Mouse (Mus musculus): ENCODE data around the gene Chpf2. TPM values are rescaled to one million over a fixed set of nuclear protein-coding genes. Genes with fewer than 3 reads are reported as not detected.

The Chpf2 gene
- polyA plus RNA-seq, 1 experiment, result 31.5 TPM

GRCm38 (mm10) chr5:24597901-24598569, 11.5 kb downstream of the Chpf2 start:
- Histone ChIP-seq H3K4me3 (ENCODE audit: insufficient read depth, low read length) (no peak overlapping the region), H3K27ac (ENCODE audit: insufficient read depth, low read depth, low read length) (no peak overlapping the region), H3K4me1 (ENCODE audit: control insufficient read depth, insufficient read depth, low read length) (peaks cover 10% of the 10 kb centered on the region)
- TF ChIP-seq CTCF (IDR thresholded peaks at IDR 0.05; ENCODE audit: low read depth, low read length), result no peak
- TF ChIP-seq POLR2A (IDR thresholded peaks at IDR 0.05; ENCODE audit: borderline replicate concordance, low read depth, low read length), result no peak

DNA sequence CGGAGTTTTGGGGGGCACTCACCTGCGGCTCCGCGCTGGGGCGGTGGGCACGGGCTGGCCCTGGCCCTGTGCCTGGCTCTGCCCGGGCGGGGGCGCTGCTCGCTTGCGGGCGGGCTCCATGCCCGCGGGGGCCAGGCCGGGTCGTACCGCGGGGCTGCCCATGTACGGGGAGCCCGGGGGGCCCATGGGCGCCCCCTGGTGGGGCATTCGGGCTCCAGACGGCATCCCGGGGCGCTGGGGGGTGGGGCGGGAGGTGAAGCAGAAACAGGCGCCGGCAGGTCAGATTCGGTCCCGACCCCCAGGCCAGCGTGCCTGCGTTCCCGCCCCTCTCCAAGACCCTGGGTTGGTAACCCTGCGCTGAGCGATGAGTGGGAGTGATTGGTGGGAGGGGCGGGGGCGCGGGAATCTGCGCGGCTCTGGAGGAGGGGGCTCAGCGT, 12.0 kb downstream of the Chpf2 start:
- TF ChIP-seq CTCF (IDR thresholded peaks at IDR 0.05; ENCODE audit: low read depth, low read length) (peak; percentile 29), POLR2A (IDR thresholded peaks at IDR 0.05; ENCODE audit: borderline replicate concordance, low read depth, low read length) (no peak)
- no peak overlapping the region for H3K27ac ChIP-seq (ENCODE audit: insufficient read depth, low read depth, low read length)
- peaks cover 10% of the 10 kb centered on the region for H3K4me1 ChIP-seq (ENCODE audit: control insufficient read depth, insufficient read depth, low read length)
- H3K4me3 ChIP-seq (ENCODE audit: insufficient read depth, low read length), result no peak overlapping the region

- H3K27ac ChIP-seq (ENCODE audit: insufficient read depth, low read depth, low read length), result no peak overlapping the region
- TF ChIP-seq CTCF (IDR thresholded peaks at IDR 0.05; ENCODE audit: low read depth, low read length), result no peak
- no peak for TF ChIP-seq POLR2A (IDR thresholded peaks at IDR 0.05; ENCODE audit: borderline replicate concordance, low read depth, low read length)
- no peak overlapping the region for H3K4me3 ChIP-seq (ENCODE audit: insufficient read depth, low read length)
- peaks cover 10% of the 10 kb centered on the region for H3K4me1 ChIP-seq (ENCODE audit: control insufficient read depth, insufficient read depth, low read length)
Observed at GRCm38 (mm10) chr5:24599137-24599536, 12.6 kb downstream of the Chpf2 start.

DNA sequence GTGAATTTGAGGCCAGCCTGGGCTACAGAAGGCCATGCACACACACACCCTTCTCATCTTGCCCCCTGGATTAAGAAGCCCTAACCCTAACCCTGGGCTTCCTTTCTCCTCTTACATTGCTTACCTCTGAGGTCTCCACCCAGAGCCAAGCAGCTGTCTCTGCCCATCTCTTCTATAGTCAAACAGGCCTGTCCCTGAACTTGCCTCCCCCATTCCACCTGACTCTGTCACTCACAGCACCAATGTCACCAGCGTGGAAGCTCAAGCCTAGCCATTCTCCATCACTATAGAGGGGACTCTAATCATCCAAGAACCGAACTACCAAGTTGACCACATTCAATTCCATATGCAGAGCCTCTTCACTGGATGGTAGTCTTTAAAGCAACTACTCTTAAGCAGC, 13.7 kb downstream of the Chpf2 start:
- Histone ChIP-seq H3K27ac (ENCODE audit: insufficient read depth, low read depth, low read length) (no peak overlapping the region), H3K4me1 (ENCODE audit: control insufficient read depth, insufficient read depth, low read length) (peaks cover 10% of the 10 kb centered on the region), H3K4me3 (ENCODE audit: insufficient read depth, low read length) (no peak overlapping the region)
- no peak for TF ChIP-seq CTCF (IDR thresholded peaks at IDR 0.05; ENCODE audit: low read depth, low read length)
- TF ChIP-seq POLR2A (IDR thresholded peaks at IDR 0.05; ENCODE audit: borderline replicate concordance, low read depth, low read length), result no peak

- H3K4me1 ChIP-seq (ENCODE audit: control insufficient read depth, insufficient read depth, low read length), result peaks cover 8% of the 10 kb centered on the region
- no peak overlapping the region for H3K27ac ChIP-seq (ENCODE audit: insufficient read depth, low read depth, low read length)
- H3K4me3 ChIP-seq (ENCODE audit: insufficient read depth, low read length), result peak overlapping the region; percentile 41
- TF ChIP-seq POLR2A (IDR thresholded peaks at IDR 0.05; ENCODE audit: borderline replicate concordance, low read depth, low read length) (no peak), CTCF (IDR thresholded peaks at IDR 0.05; ENCODE audit: low read depth, low read length) (no peak)
Observed at GRCm38 (mm10) chr5:24601071-24601835, 14.7 kb downstream of the Chpf2 start.

- H3K4me3 ChIP-seq (ENCODE audit: insufficient read depth, low read length), result peak overlapping the region; percentile 41
- no peak overlapping the region for H3K27ac ChIP-seq (ENCODE audit: insufficient read depth, low read depth, low read length)
- H3K4me1 ChIP-seq (ENCODE audit: control insufficient read depth, insufficient read depth, low read length), result peaks cover 2% of the 10 kb centered on the region; the same call in 1 of the 2 replicates
- TF ChIP-seq CTCF (IDR thresholded peaks at IDR 0.05; ENCODE audit: low read depth, low read length) (no peak), POLR2A (IDR thresholded peaks at IDR 0.05; ENCODE audit: borderline replicate concordance, low read depth, low read length) (no peak)
Observed at GRCm38 (mm10) chr5:24601911-24602750, 15.6 kb downstream of the Chpf2 start.

DNA sequence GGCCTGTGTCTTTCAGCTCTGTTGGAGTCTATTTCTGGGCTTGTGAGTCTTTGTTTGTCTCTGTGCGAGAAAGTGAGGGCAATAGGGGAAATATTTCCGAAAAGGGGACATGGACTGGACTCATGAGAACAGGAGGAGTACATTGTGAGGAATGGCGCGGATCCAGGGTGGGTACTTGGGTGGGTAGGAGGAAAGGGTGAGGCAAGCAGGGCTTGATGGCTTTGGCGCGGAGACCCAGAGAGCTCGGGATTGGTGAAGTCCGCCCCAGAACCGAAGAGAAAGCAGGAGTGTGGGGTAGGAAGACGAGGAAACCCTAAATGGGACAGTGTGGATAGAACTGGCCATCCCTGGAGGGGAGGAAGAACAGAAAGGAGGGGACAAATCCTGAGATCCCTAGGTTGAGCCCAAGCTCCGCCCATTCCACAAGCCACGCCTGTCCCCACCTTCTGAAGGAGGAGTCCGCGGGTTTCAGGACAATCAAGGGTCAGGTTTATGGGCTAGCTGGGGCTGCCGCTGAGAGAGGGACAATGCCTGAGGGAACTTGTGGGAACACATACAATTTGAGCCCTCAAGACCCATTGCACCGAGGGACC, 16.3 kb downstream of the Chpf2 start:
- peak overlapping the region; percentile 41 for H3K4me3 ChIP-seq (ENCODE audit: insufficient read depth, low read length)
- no peak for TF ChIP-seq POLR2A (IDR thresholded peaks at IDR 0.05; ENCODE audit: borderline replicate concordance, low read depth, low read length)
- TF ChIP-seq CTCF (IDR thresholded peaks at IDR 0.05; ENCODE audit: low read depth, low read length), result no peak
- no peak overlapping the region for H3K27ac ChIP-seq (ENCODE audit: insufficient read depth, low read depth, low read length)
- no peaks in the 10 kb centered on the region for H3K4me1 ChIP-seq (ENCODE audit: control insufficient read depth, insufficient read depth, low read length)

DNA sequence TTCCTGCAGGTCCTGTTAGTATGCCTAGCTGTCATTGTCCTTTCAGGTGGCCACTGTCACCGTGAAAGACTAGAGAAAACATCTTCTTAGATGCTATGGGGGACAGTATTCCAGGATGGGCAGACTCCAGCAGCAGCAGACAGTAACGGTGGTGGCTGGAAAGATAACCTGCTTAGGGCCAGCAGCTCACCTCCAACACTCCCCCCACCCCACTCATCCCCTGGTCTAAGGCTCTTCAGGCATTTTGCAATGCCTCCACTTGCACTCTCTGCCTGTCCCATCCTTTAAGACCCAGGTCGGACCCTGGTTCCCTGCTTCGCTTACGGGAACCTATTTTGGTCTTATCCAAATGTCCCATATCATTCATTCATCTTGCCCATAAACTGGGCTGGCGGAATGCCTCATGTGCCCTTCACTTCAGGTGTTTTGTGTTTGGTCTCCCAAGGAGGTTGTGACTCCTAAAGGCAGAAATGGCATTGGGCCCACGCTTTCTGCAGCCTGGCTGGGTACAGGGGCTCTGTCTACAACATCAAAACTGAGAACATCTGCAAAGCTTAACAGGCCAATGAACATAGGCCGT, 17.0 kb downstream of the Chpf2 start:
- Histone ChIP-seq H3K27ac (ENCODE audit: insufficient read depth, low read depth, low read length) (no peak overlapping the region), H3K4me1 (ENCODE audit: control insufficient read depth, insufficient read depth, low read length) (no peaks in the 10 kb centered on the region), H3K4me3 (ENCODE audit: insufficient read depth, low read length) (no peak overlapping the region)
- TF ChIP-seq POLR2A (IDR thresholded peaks at IDR 0.05; ENCODE audit: borderline replicate concordance, low read depth, low read length) (no peak), CTCF (IDR thresholded peaks at IDR 0.05; ENCODE audit: low read depth, low read length) (no peak)

- H3K4me1 ChIP-seq (ENCODE audit: control insufficient read depth, insufficient read depth, low read length), result no peaks in the 10 kb centered on the region
- no peak for TF ChIP-seq POLR2A (IDR thresholded peaks at IDR 0.05; ENCODE audit: borderline replicate concordance, low read depth, low read length)
- TF ChIP-seq CTCF (IDR thresholded peaks at IDR 0.05; ENCODE audit: low read depth, low read length), result no peak
- H3K4me3 ChIP-seq (ENCODE audit: insufficient read depth, low read length), result no peak overlapping the region; the same call in 1 of the 2 replicates
- H3K27ac ChIP-seq (ENCODE audit: insufficient read depth, low read depth, low read length), result no peak overlapping the region
Observed at GRCm38 (mm10) chr5:24604080-24604655, 17.6 kb downstream of the Chpf2 start.
